In the genomic region with DNA sequence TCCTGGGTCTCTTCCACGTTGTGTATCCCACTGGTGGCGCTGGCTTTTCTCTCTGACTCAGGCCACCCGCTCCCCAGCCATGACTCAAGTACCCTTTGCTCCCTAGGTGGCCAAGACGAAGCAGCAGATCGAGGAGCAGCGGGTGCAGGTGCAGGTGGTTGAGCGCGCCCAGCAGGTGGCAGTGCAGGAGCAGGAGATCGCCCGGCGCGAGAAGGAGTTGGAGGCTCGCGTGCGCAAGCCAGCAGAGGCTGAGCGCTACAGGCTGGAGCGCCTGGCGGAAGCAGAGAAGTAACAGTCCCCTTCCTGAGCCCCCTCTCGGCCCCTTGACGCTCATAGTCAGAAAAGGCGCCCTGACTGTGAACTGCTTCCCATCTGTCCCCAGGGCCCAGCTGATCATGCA, we compare ENCODE assay signal across 8 mouse cellular contexts. TPM values are rescaled to one million over a fixed set of nuclear protein-coding genes. Genes with fewer than 3 reads are reported as not detected.
DNase-seq lines count a peak whose midpoint lies in the region; ATAC-seq lines count a peak whose summit lies in the region.

No protein-coding gene starts in this region.

- H3K9ac ChIP-seq in hindbrain, embryonic 11.5 days (ENCODE audit: low read depth, low read length): no peak overlapping the region

- no peak overlapping the region for H3K27ac ChIP-seq in hindbrain, embryonic 11.5 days (ENCODE audit: low read depth, low read length)

- H3K4me2 ChIP-seq in hindbrain, embryonic 11.5 days (replicated peaks; ENCODE audit: low read depth, low read length): no peak overlapping the region; the same call in 1 of the 2 replicates

- no peaks in the 10 kb centered on the region for H3K27me3 ChIP-seq in hindbrain, embryonic 11.5 days (ENCODE audit: control insufficient read depth, insufficient read depth, low read length)

- ATAC-seq in hindbrain, embryonic 11.5 days (ENCODE audit: low FRiP score): peak; percentile 57; the same call in 1 of the 2 replicates

- H3K4me1 ChIP-seq in hindbrain, embryonic 11.5 days (replicated peaks; ENCODE audit: control insufficient read depth, insufficient read depth, low read length): peaks cover 5% of the 10 kb centered on the region

- WGBS in hindbrain, embryonic 11.5 days: 4% methylated on average over 21 of the region's 21 CpGs

- peak; percentile 84 for DNase-seq in MN1 (ENCODE audit: low spot score)
- DNase-seq in cerebellum, adult 8-10 months: peak; percentile 79
- DNase-seq in forelimb bud, embryonic 11.5 days (ENCODE audit: low read depth, low spot score): peak; percentile 79
- DNase-seq in hindbrain, embryonic 11.5 days (ENCODE audit: low spot score): peak; percentile 84
- DNase-seq in layer of hippocampus, postnatal 25 days (ENCODE audit: extremely low spot score in 1 of 2, low spot score in 1 of 2): peak; percentile 68 to 77
- DNase-seq in lung, postnatal 36 days: peak; percentile 92
- DNase-seq in right cerebral cortex, adult 18-20 months: peak; percentile 89
- DNase-seq in urinary bladder, postnatal 10 days (ENCODE audit: low spot score): peak; percentile 61

- no peak overlapping the region for H3K4me3 ChIP-seq in hindbrain, embryonic 11.5 days (ENCODE audit: low read depth, low read length)

- peaks cover 12% of the 10 kb centered on the region for H3K36me3 ChIP-seq in hindbrain, embryonic 11.5 days (ENCODE audit: control insufficient read depth, insufficient read depth, low read length)

- H3K9me3 ChIP-seq in hindbrain, embryonic 11.5 days (ENCODE audit: control insufficient read depth, low read length): no peaks in the 10 kb centered on the region

RNA-seq across cellular contexts. Expression of a gene that starts 6.7 kb away (rescaled TPM):
- polyA plus RNA-seq in hindbrain, embryonic 11.5 days (2014; fragmentation: Nextera tagmentation; extraction: Ambion mirVana): 48.1 and 50.0 TPM in 2 replicates
- total RNA-seq in layer of hippocampus, postnatal 25 days (2021): 100 to 1,000 TPM; 122 to 132 TPM

RNA-seq across cellular contexts. Expression of a gene that starts 8.3 kb away (rescaled TPM):
- polyA plus RNA-seq in hindbrain, embryonic 11.5 days (2014; fragmentation: Nextera tagmentation; extraction: Ambion mirVana): 3.6 and 4.0 TPM in 2 replicates
- total RNA-seq in layer of hippocampus, postnatal 25 days (2021): 1 to 10 TPM; 3.2 to 5.1 TPM

RNA-seq across cellular contexts. Expression of a gene that starts 8.4 kb away (rescaled TPM):
- 1,599 and 1,667 TPM in 2 replicates for polyA plus RNA-seq in hindbrain, embryonic 11.5 days (2014; fragmentation: Nextera tagmentation; extraction: Ambion mirVana)
- 100 to 1,000 TPM; 381 to 413 TPM for total RNA-seq in layer of hippocampus, postnatal 25 days (2021)

RNA-seq across cellular contexts. Expression of a gene that starts 11.6 kb away (rescaled TPM):
- 16.8 and 17.3 TPM in 2 replicates for polyA plus RNA-seq in hindbrain, embryonic 11.5 days (2014; fragmentation: Nextera tagmentation; extraction: Ambion mirVana)
- total RNA-seq in layer of hippocampus, postnatal 25 days (2021): 10 to 100 TPM; 12.1 to 16.5 TPM

RNA-seq across cellular contexts. Expression of a gene that starts 31.4 kb away (rescaled TPM):
- polyA plus RNA-seq in hindbrain, embryonic 11.5 days (2014; fragmentation: Nextera tagmentation; extraction: Ambion mirVana): 49.2 and 51.0 TPM in 2 replicates
- 1 to 10 TPM; 2.1 to 3.5 TPM for total RNA-seq in layer of hippocampus, postnatal 25 days (2021)
